Mouse (Mus musculus): ENCODE measurements around the gene Entpd2. TPM values are rescaled to one million over a fixed set of nuclear protein-coding genes. Genes with fewer than 3 reads are reported as not detected.

Gene Entpd2
- polyA plus RNA-seq, 1 experiment from 2014 or later, result not detected

- ATAC-seq (replicated peaks; ENCODE audit: low FRiP score), result no peak
- DNase-seq (ENCODE audit: low spot score), result no peak
- Histone ChIP-seq H3K27me3 (ENCODE audit: control insufficient read depth, insufficient read depth, low read length) (peaks cover 18% of the 10 kb centered on the region), H3K4me1 (replicated peaks; ENCODE audit: control insufficient read depth, insufficient read depth, low read length) (0 out of 2 replicates have a peak, but pooled peaks cover 5% of the 10 kb centered on the region), H3K36me3 (ENCODE audit: control insufficient read depth, insufficient read depth, low read length) (no peaks in the 10 kb centered on the region), H3K9ac (ENCODE audit: low read length) (no peak overlapping the region), H3K9me3 (ENCODE audit: control insufficient read depth, low read length) (no peaks in the 10 kb centered on the region), H3K4me2 (ENCODE audit: low read depth, low read length, severe bottlenecking) (no peak overlapping the region), H3K4me3 (ENCODE audit: low read depth, low read length) (no peak overlapping the region), H3K27ac (ENCODE audit: low read depth, low read length) (no peak overlapping the region)
- WGBS, result 71% methylated on average over 13 of the region's 13 CpGs
Observed at GRCm38 (mm10) chr2:25363478-25364178, 32.0 kb upstream of the Entpd2 start.

GRCm38 (mm10) chr2:25364313-25364712 lies 31.4 kb upstream of the Entpd2 start:
- Histone ChIP-seq H3K4me1 (replicated peaks; ENCODE audit: control insufficient read depth, insufficient read depth, low read length) (0 out of 2 replicates have a peak, but pooled peaks cover 5% of the 10 kb centered on the region), H3K4me3 (ENCODE audit: low read depth, low read length) (no peak overlapping the region), H3K9ac (ENCODE audit: low read length) (no peak overlapping the region), H3K27me3 (ENCODE audit: control insufficient read depth, insufficient read depth, low read length) (peaks cover 18% of the 10 kb centered on the region), H3K36me3 (ENCODE audit: control insufficient read depth, insufficient read depth, low read length) (no peaks in the 10 kb centered on the region), H3K4me2 (ENCODE audit: low read depth, low read length, severe bottlenecking) (no peak overlapping the region), H3K27ac (ENCODE audit: low read depth, low read length) (no peak overlapping the region), H3K9me3 (ENCODE audit: control insufficient read depth, low read length) (no peaks in the 10 kb centered on the region)
- 81% methylated on average over 4 of the region's 4 CpGs for WGBS
- ATAC-seq (replicated peaks; ENCODE audit: low FRiP score) (no peak), DNase-seq (ENCODE audit: low spot score) (no peak)

- H3K36me3 ChIP-seq (ENCODE audit: control insufficient read depth, insufficient read depth, low read length), result no peaks in the 10 kb centered on the region
- ATAC-seq (replicated peaks; ENCODE audit: low FRiP score) (peak; percentile 58; the same call in 1 of the 2 replicates), DNase-seq (ENCODE audit: low spot score) (no peak)
- no peaks in the 10 kb centered on the region for H3K9me3 ChIP-seq (ENCODE audit: control insufficient read depth, low read length)
- no peak overlapping the region for H3K27ac ChIP-seq (ENCODE audit: low read depth, low read length)
- peaks cover 18% of the 10 kb centered on the region for H3K27me3 ChIP-seq (ENCODE audit: control insufficient read depth, insufficient read depth, low read length)
- H3K4me3 ChIP-seq (ENCODE audit: low read depth, low read length), result peak overlapping the region; percentile 46
- WGBS, result 26% methylated on average over 9 of the region's 9 CpGs
- H3K4me2 ChIP-seq (ENCODE audit: low read depth, low read length, severe bottlenecking), result peak overlapping the region; percentile 97
- 0 out of 2 replicates have a peak, but pooled peaks cover 5% of the 10 kb centered on the region for H3K4me1 ChIP-seq (replicated peaks; ENCODE audit: control insufficient read depth, insufficient read depth, low read length)
- peak overlapping the region; percentile 57; the same call in 1 of the 2 replicates for H3K9ac ChIP-seq (ENCODE audit: low read length)
Observed at GRCm38 (mm10) chr2:25364761-25365090, 30.9 kb upstream of the Entpd2 start.

GRCm38 (mm10) chr2:25365091-25365761 lies 30.4 kb upstream of the Entpd2 start, which contains the start of gene Uap1l1:
Gene Uap1l1 (minus strand): TSS chr2:25365682.
- Histone ChIP-seq H3K36me3 (ENCODE audit: control insufficient read depth, insufficient read depth, low read length) (no peaks in the 10 kb centered on the region), H3K9ac (ENCODE audit: low read length) (peak within 1 kb of the TSS; percentile 57), H3K4me1 (replicated peaks; ENCODE audit: control insufficient read depth, insufficient read depth, low read length) (0 out of 2 replicates have a peak, but pooled peaks cover 5% of the 10 kb centered on the region), H3K4me3 (ENCODE audit: low read depth, low read length) (peak within 1 kb of the TSS; percentile 46), H3K4me2 (ENCODE audit: low read depth, low read length, severe bottlenecking) (peak within 1 kb of the TSS; percentile 97), H3K9me3 (ENCODE audit: control insufficient read depth, low read length) (no peaks in the 10 kb centered on the region), H3K27ac (ENCODE audit: low read depth, low read length) (no peak within 1 kb of the TSS), H3K27me3 (ENCODE audit: control insufficient read depth, insufficient read depth, low read length) (peaks cover 18% of the 10 kb centered on the region)
- DNase-seq (ENCODE audit: low spot score) (peak; percentile 69), ATAC-seq (replicated peaks; ENCODE audit: low FRiP score) (peak; percentile 52)
- WGBS, result under 1% methylated on average over 49 of the region's 54 CpGs

- ATAC-seq (replicated peaks; ENCODE audit: low FRiP score), result no peak
- no peak for DNase-seq (ENCODE audit: low spot score)
- Histone ChIP-seq H3K4me2 (ENCODE audit: low read depth, low read length, severe bottlenecking) (no peak overlapping the region), H3K9me3 (ENCODE audit: control insufficient read depth, low read length) (no peaks in the 10 kb centered on the region), H3K9ac (ENCODE audit: low read length) (no peak overlapping the region), H3K27ac (ENCODE audit: low read depth, low read length) (no peak overlapping the region), H3K4me3 (ENCODE audit: low read depth, low read length) (no peak overlapping the region), H3K27me3 (ENCODE audit: control insufficient read depth, insufficient read depth, low read length) (peaks cover 7% of the 10 kb centered on the region), H3K4me1 (replicated peaks; ENCODE audit: control insufficient read depth, insufficient read depth, low read length) (peaks cover 22% of the 10 kb centered on the region), H3K36me3 (ENCODE audit: control insufficient read depth, insufficient read depth, low read length) (no peaks in the 10 kb centered on the region; the same call in 1 of the 2 replicates)
- 87% methylated on average over 3 of the region's 3 CpGs for WGBS
Observed at GRCm38 (mm10) chr2:25369996-25370395, 25.7 kb upstream of the Entpd2 start.

GRCm38 (mm10) chr2:25371764-25372643 lies 23.7 kb upstream of the Entpd2 start, which contains the start of gene Sapcd2:
Gene Sapcd2 (plus strand): TSS chr2:25372321.
- H3K4me2 ChIP-seq (ENCODE audit: low read depth, low read length, severe bottlenecking), result peak within 1 kb of the TSS; percentile 96
- H3K4me1 ChIP-seq (replicated peaks; ENCODE audit: control insufficient read depth, insufficient read depth, low read length), result peaks cover 19% of the 10 kb centered on the region
- DNase-seq (ENCODE audit: low spot score) (peak; percentile 93), ATAC-seq (replicated peaks; ENCODE audit: low FRiP score) (peak; percentile 96)
- H3K27me3 ChIP-seq (ENCODE audit: control insufficient read depth, insufficient read depth, low read length), result no peaks in the 10 kb centered on the region
- H3K4me3 ChIP-seq (ENCODE audit: low read depth, low read length), result peak within 1 kb of the TSS; percentile 83
- under 1% methylated on average over 65 of the region's 65 CpGs for WGBS
- H3K9ac ChIP-seq (ENCODE audit: low read length), result peak within 1 kb of the TSS; percentile 90
- no peaks in the 10 kb centered on the region for H3K9me3 ChIP-seq (ENCODE audit: control insufficient read depth, low read length)
- peaks cover 3% of the 10 kb centered on the region; the same call in 1 of the 2 replicates for H3K36me3 ChIP-seq (ENCODE audit: control insufficient read depth, insufficient read depth, low read length)
- peak within 1 kb of the TSS; percentile 87 for H3K27ac ChIP-seq (ENCODE audit: low read depth, low read length)

- WGBS, result 1% methylated on average over 42 of the region's 42 CpGs
- ATAC-seq (replicated peaks; ENCODE audit: low FRiP score) (peak; percentile 22), DNase-seq (ENCODE audit: low spot score) (peak; percentile 72)
- Histone ChIP-seq H3K36me3 (ENCODE audit: control insufficient read depth, insufficient read depth, low read length) (peaks cover 7% of the 10 kb centered on the region; the same call in 1 of the 2 replicates), H3K4me2 (ENCODE audit: low read depth, low read length, severe bottlenecking) (peak overlapping the region; percentile 96), H3K9ac (ENCODE audit: low read length) (peak overlapping the region; percentile 90), H3K4me3 (ENCODE audit: low read depth, low read length) (peak overlapping the region; percentile 83), H3K27ac (ENCODE audit: low read depth, low read length) (peak overlapping the region; percentile 53; the same call in 1 of the 2 replicates), H3K27me3 (ENCODE audit: control insufficient read depth, insufficient read depth, low read length) (no peaks in the 10 kb centered on the region), H3K9me3 (ENCODE audit: control insufficient read depth, low read length) (no peaks in the 10 kb centered on the region), H3K4me1 (replicated peaks; ENCODE audit: control insufficient read depth, insufficient read depth, low read length) (peaks cover 19% of the 10 kb centered on the region)
Observed at GRCm38 (mm10) chr2:25372644-25373391, 22.9 kb upstream of the Entpd2 start.
